Mouse (Mus musculus): ENCODE measurements around the gene Lrrn4.

DNA sequence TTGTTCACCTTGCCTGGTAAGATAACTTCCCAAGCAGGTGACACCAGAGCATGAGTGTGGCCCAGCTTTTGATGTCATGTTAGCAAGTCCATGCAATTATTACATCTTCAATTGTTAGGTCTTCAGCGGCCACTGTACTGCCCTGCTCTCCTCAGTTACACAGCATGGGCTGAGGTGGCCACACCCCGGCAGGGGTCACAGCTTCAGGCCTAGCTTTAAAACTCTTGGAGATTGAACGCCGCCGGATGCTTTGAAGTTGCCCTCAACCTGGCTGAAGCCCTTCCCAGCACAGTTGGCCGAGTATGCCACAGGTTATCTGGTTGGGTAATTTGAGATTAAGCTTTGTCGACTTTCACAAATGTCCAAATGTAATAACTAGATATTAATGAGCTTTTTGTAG is 33.1 kb downstream of the Lrrn4 start:
- no peak for TF ChIP-seq MAFK (IDR thresholded peaks at IDR 0.05; ENCODE audit: insufficient read depth, low read depth, low read length)
- TF ChIP-seq ZC3H11A (IDR thresholded peaks at IDR 0.05; ENCODE audit: borderline replicate concordance, low read depth, low read length) = no peak
- TF ChIP-seq CHD2 (IDR thresholded peaks at IDR 0.05; ENCODE audit: low read depth, low read length) = no peak
- TF ChIP-seq HCFC1 (IDR thresholded peaks at IDR 0.05; ENCODE audit: borderline replicate concordance, insufficient read depth, low read length) = no peak
